Mouse (Mus musculus): ENCODE data around the gene Galntl6.

Gene Galntl6

DNA sequence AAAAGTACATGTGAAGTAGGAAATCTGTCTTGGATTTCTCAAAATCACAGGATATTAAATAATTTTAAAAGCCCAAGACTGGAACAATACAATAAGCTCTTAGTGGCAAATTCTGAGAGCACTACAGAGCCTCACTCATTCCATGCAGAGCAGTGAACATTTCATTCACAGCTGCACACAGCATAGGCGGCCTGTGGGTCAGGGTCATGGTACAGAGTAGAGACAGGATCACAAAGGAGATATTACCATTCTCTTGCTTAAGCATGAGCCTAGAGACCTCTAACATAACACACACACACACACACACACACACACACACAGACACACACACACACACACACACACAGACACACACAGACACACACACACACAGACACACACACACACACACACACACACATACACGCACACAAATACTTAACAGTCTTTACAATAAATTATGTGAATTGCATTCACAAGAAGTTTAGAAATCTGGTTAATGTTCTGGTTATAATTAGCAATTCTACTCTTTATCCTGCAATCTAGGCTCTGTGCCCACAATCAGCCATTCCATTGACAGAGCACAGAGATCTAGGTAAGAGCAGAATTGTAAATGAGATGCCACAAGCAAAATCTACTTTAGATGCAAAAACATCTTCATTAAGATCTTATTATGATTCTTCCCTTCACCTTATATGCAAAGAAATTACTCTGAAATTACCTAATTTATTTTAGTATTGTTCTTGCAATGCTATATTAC lies 653.7 kb downstream of the Galntl6 start:
- no peak for DNase-seq (ENCODE audit: low spot score in 2 of 2)

DNA sequence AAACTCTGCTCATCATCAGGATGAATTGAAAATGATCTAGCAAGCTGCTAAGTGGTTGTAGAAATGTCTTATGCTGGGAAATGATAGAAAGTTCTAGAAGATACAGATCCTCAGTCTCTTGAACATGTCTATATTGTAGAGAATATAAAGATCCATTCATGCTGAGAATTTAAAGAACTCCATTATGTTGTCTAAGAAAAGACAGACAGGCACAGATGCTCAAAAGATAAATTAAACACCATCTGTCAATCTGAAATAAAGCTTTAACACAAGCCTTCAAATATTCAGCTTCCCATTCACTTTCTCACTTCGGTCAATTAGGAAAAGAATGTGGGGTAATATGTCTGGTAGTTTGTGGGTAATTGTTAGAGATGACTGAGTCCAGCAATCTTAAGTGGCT lies 658.8 kb downstream of the Galntl6 start:
- no peak for DNase-seq (ENCODE audit: low spot score in 2 of 2)

DNA sequence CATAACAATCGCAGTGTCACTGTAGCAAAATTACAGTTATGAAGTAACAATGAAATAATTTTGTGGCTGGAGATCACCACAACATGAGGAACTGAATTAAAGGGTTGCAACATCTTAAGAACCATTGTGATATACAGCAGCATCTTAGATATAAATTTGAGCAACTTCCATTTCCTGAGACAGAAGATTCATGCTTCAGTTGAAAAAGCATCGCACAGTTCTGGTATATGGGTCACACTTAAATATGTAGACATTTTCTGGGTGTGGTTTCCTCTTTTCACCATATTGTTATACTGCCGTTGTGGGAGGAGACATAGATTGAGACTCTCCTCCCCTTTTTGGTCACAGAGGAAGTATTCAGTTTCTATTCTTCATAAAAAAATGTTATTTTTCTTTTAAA lies 667.6 kb downstream of the Galntl6 start:
- no peak for DNase-seq (ENCODE audit: low spot score in 2 of 2)

DNA sequence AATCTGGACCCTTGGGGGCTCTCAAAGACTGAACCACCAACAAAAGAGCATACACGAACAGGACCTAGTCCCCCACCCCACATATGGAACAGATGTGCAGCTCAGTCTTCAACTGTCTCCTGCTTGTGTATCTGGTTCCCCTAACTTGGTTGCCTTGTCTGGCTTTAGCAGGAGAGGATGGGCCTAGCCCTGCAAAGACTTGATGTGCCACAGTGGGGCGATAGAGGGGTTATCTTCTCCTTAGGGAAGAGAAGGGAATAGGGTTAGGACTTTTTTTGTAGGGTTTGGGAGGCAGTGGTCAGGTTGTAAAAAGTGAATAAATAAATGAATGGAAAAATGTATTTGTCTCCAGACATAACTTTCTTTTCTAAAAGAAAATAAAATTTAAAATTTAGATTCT lies 678.2 kb downstream of the Galntl6 start:
- no peak for DNase-seq (ENCODE audit: low spot score in 2 of 2)

DNA sequence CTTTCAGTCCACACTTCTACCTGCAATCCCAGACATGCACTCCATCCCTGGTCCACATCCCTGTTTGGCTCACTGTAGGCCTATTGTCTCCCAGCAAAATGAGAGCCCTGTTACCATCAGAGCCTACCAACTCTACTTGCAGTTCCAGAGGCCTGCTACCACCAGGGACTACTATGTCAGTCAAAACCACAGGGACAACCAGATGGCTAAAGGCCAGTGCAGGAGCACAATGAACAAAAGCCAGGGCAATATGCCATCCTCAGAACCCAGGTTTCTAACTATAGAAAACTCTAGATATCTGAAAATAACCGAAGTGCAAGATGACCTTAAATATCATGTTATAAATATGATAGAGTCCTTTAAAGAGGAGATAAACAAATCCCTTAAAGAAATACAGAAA lies 683.7 kb downstream of the Galntl6 start:
- DNase-seq (ENCODE audit: low spot score in 2 of 2), result no peak

DNA sequence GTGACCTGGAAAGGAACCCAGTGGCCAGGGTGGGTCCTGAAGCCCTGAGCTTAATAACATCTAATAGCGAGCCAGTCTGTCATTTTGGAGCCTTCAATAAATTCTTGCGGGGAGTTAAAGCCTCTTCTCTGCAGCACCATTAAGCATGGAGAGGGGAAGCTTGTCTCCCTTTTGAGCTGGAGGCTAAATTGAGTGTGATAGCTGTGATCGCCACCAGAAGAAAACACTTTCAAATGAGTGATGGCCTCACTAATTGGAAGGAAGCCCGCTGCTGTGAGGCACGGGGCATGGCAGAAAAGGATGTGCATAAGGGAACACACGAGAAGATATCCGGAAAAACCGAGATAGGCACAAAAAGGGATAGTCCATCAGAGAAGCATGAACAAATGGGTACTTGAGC lies 694.6 kb downstream of the Galntl6 start:
- no peak for DNase-seq (ENCODE audit: low spot score in 2 of 2)

DNA sequence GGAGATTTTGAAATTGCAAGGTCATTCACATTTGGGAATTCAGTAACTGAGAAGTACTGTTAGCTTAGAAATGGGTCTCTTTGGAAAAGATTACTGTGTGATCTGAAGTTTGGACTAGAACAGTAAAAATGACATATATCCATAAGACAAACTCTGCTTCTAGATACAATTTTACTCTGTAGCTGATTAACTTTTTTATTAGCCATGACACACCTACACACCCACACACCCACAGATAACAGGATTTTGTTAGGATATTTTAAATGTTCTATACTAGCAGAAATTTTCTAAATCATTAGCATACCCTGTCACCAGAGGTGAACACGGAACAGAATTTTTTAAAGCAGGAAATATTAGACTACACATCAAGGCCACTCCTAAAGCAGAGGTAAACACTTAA lies 722.7 kb downstream of the Galntl6 start:
- no peak for DNase-seq (ENCODE audit: low spot score in 2 of 2)

DNA sequence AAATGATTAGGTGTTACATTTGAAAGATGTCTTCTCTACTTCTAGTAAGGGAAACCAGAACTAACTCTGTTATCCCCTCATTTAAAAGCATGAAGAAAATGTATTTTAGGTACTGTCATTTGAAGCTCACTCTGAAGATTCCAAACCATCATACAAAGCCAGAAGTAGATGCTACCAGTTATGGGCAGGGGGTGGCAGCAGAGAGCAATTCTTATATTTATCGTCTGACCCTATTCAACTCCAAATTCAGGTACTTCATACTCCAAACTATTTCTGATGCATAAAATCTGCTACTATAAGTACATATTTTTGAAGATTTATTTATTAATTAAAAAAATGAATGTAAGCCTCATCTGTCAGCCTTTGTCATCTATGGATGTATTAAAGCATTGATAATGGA lies 765.5 kb downstream of the Galntl6 start:
- DNase-seq (ENCODE audit: low spot score in 2 of 2), result no peak

DNA sequence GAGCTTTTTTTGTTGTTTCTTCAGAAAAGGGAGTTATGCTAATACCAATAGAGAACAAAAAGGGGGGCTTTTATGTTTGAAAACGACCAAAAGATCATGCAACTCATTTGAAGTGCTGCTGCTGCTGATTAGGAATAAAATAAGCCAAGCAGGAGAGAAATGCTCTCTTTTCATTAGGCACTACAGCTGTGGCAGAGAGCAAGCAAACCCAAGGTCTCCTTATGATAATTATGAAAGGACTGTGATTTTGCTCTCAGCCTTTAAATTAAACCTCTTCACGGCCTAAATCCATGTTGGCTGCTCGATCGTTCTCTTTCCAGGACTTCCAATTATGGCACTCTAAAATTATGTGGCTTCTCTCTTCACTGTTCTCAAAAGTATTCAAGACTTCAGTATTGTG lies 825.7 kb downstream of the Galntl6 start:
- no peak for DNase-seq (ENCODE audit: low spot score in 2 of 2)

DNA sequence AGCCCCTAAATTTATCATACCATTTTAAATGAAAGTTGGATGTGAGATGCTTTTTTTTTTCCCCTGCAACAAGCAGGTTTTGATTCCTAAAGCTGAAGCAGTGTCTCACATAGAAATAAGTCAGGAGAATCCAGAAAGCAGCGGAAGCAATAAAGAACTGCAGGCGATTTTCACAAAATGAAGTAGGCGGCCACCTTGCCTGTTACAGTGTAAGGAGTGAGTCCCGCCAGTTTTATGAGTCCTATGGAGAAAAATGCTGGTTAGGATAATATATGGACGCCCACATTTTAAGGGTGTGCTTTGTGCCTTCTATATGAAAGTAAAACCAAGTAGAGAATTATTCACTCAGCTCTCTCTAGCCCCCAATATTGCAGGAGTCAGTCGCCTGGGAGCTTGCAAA lies 827.5 kb downstream of the Galntl6 start:
- no peak for DNase-seq (ENCODE audit: low spot score in 2 of 2)

DNA sequence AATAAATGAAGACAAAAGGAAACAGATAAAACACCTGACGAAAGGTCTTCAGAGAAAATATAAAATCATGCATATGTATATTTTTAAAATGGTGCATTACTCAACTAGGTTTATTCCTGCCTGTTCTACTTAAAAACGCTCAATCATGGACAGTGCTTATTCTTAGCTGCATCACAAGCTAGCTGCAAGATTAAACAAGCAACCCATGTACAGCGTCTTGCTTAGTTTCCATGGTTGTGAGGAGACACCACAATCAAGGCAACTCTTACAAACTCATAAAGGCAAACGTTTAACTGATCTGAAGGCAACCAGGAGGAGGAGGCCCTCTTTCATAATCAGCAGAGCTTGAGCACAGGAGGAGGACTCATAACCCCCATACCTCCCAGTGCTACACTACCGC lies 830.7 kb downstream of the Galntl6 start:
- no peak for DNase-seq (ENCODE audit: low spot score in 2 of 2)

DNA sequence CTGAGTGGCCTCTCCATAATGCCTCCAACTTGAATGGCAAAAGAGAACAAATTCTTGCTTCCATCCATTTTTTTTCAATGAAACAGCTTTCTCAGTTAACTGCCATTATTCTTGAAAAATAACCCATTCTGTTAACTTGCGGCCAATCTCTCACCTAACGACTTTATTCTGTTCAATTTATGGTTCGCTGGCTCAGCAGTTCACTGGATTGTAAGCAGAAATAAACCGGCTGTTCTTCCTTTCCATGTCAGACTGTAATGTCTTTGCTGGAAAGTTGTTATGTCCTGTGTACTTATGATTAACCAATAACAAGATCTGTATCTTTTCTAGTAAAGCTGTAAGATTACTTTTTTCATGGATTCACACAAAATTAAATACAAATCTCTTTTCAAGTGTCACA lies 837.8 kb downstream of the Galntl6 start:
- DNase-seq (ENCODE audit: low spot score in 2 of 2), result no peak

DNA sequence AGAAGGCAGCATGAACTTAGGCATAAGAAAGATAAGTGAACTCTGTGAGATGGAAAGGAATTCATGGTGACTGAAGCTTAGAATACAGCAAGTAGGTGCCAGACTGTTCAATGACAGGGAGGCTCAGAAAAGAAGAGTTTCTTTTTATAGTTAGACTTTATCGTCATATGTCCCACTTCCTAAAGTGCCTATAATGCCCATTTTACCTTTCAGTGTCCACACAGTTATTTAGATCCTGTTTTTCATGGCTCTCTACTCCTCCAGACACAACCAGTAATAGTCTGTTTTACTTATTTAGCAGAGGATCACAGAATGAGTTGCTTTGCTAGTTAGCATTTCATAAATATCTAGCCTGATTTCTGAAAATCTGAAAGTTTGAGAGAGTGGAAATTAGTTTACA lies 838.7 kb downstream of the Galntl6 start:
- DNase-seq (ENCODE audit: low spot score in 2 of 2), result no peak

DNA sequence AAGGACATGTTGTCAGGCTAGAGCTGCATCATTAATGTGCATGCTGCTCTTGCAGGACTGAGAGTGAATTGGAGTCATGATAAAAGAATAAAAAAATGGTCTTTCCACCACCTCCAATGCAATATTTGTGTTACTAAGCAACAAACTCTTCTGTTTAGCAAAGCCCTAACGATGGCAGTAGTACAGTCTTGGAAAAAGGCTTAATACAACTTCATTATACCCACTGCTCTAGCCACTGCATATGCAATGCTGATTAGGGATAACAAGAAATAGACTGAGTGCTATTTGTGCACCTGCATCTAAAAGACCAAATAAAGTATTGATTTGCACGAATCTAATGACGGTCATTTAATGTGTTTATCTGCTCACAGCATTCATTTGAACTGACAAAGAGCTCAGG lies 880.2 kb downstream of the Galntl6 start:
- no peak for DNase-seq (ENCODE audit: low spot score in 2 of 2)

DNA sequence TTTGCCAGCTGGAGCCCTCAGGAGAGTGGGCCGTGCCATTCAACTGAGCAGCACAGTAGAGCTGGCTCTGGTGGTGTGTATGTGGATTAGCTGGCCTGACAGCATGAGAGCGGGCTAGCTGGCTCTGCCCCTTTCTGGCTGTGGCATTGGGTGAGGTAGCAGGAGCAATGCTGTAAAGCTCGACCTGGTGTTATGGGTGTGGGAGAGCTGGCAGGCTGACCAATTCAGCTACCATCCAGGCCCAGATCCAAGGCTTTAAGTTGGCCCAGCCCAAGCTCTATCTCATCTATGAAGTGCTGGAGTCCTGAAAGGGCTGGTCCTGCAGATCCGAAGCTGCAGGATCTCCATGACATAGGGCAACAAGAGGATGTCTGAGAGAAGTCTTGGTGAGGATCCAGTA lies 886.9 kb downstream of the Galntl6 start:
- DNase-seq (ENCODE audit: low spot score in 2 of 2), result no peak

DNA sequence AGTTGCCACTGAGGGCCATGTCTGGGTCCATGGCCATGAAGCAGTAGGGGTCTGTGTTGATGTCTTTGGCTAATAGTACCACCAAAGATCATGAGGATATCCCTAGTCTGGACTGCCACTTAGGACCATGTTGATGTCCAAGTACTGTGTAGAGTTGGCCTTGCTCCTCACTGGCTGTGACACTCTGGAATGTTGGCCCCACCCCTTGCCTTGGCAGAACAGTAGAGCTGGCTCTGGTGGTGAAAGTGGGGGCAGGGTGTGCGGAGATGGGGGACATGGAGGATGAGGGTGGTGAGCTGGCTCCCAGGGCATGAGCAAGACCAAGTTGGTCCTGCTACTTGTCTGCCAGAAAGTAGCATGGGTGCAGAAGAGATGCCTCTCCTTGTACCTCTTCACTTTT lies 887.3 kb downstream of the Galntl6 start:
- no peak for DNase-seq (ENCODE audit: low spot score in 2 of 2)

DNA sequence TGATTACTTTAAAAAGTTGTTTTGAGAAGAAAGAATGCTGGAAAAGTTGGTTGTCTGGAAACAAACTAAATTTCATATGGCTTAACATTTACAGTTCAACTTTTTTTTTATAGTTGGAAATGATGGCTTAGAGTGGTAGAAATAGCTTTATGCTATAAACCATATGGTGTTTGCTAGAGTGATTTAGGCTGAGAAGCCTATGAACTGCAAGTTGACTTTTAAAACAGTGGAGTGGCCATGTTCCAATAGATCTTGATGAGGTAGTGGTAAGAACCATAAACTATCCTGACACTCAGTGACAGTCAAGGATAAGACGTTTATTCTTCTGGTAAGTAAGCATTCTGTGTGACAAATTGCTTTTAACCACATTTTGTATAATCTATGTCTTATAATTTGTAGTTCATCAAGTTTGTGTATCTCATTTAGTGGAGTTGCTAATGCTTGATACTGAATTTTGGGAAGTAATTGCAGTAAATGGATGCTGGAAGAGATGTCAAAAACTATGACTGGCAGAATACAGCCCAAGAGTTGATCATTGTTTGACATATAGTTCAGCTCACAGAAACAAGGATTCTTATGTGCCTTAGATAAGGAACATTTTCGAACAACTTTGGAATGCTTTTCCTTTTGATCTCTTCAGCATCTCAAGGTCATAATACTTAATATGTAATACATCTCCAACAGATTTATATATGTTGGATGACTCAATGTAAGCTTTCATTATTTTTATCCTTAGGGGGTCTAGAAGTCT lies 888.8 kb downstream of the Galntl6 start:
- DNase-seq (ENCODE audit: low spot score in 2 of 2), result no peak

DNA sequence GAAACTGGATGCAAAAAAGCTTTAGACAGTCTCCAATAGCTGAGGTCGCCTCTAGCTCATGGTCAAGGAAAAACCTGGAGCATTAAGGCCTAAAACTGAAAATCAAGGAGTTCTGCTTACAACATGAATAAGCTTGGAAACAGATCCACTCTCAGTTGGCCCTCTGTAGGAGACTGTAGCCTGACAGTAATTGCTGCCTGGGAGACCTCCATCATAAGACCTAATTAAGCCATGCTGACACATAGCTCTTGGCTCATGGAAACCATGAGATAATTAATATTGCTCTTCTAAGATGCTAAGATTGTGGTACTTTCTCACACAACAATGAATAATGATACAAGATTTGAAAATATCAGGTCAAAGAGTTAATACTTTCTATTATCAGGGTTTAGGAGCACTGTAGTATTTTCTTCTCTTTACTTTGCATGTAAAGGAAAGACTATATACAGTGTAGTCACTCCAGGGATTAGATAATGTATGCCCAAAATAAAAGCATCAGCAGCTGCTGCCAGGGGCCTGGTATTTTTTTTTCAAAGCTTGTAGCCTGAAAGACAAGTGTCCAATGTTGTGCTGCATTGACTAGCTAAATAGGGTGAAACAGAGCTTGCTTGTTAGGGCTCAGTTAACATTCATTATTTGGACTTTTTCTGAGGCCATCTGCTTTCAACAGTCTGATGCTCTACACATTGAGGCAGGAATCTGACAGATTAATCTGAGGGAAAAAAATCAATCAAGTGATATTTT lies 922.8 kb downstream of the Galntl6 start:
- no peak for DNase-seq (ENCODE audit: low spot score in 2 of 2)

DNA sequence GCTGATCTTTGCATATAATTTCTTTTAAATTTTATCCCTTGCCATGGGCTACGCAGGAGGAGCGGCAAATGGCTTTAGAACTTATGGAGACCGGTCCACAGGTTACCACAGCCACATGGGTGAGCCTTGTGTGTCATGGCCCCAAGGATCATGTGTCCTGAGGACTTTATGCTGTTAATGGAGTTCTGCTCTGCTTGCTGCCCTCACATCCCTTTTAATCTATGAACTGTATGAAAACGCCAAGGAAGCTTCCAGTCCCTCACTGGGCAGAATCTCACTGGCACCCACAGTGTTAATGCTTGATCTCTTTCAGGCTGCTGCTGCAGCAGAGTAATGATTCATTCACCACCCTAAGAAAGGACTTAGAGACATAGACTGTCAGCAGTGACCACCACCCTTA lies 935.1 kb downstream of the Galntl6 start:
- no peak for DNase-seq (ENCODE audit: low spot score in 2 of 2)

DNA sequence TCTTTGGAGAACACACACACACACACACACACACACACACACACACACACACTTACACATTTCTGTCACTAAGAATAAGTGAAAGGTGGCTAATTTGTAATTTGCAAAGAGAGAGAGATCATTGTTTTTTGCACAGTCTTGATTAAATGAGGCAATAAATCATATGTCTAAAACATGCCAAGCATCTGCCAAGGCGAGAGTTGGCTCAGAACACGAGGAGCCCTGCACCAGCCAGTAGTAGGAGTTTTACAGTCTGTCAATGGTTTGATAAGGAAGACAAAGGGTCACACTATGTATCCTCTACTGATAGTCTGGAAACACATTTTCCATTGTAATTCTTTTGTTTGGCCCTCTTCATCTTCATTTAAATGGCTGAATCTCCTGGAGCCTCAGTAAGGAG lies 938.3 kb downstream of the Galntl6 start:
- DNase-seq (ENCODE audit: low spot score in 2 of 2), result no peak

DNA sequence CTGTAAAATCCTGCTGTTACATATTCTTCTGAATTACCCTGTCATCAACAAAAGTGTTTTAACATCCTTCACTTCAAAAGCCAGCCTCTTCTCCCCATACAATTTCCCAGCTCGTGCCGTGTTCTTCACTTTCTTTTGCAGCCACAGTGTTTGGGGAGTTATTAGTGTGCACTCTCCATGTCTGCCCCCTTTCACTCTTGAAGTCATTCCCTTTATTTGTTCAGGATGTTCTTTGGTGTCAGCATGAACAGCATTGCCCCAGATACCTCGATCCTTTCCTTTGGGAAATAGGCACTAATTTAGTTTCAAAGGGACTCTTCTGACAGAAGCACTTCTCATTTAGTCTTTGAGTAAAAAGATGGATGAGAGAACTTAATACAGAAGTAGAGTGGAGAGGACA lies 939.6 kb downstream of the Galntl6 start:
- DNase-seq (ENCODE audit: low spot score in 2 of 2), result no peak

DNA sequence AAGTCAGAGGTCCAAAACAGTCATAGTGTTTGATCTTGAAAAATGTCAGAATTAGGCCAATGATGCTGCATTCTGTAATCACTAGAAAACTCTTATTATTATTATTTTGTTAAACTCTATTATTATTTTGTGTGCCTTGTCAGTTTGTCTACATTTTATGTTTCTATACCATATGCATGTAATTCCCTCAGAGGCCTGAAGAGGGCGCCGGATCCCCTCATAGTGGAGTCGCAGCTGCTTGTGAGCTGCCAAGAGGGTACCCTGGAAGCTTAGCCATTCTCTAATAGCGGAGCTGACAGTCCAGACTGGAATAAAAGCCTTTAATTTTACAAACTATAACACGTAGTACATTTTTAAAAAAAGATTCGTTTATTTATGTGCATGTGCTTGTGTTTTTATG lies 945.8 kb downstream of the Galntl6 start:
- no peak for DNase-seq (ENCODE audit: low spot score in 2 of 2)

DNA sequence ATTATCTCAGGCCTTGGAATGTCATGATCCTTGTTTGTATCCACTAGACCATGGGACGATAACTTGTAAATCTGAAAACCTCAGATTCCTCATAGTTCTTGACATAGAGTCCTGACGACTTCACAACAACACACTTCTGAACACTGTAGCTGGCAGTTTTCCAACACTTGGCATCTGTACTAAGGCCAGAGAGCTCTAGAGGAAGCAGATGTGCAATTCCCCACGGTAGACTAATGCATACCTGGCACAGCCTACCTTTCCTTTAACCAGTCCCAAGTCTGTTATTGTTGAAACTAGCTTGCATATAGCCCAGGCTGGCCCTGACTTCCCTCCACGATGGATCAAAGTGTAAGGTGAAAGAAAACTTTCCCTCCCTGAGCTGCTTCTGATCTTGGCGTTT lies 946.9 kb downstream of the Galntl6 start:
- DNase-seq (ENCODE audit: low spot score in 2 of 2), result no peak
